Mouse (Mus musculus) CH12.LX (cell line): Measurements from ENCODE around the gene Zbtb46. TPM values are rescaled to one million over a fixed set of nuclear protein-coding genes. Genes with fewer than 3 reads are reported as not detected.

ENCODE experiments used
- DNase-seq: peaks from one replicate; pipeline ENCODE4 v3.0.0-alpha.2; 2013; ENCODE audit errors: extremely low read depth
- H3K27ac ChIP-seq: 2 replicates; pipeline ENCODE4 v1.5.1; 2012; ENCODE audit warnings: low read depth, mild to moderate bottlenecking, control low read depth, moderate library complexity; ENCODE audit not compliant: insufficient read depth
- H3K27me3 ChIP-seq: replicated peaks from 2 replicates; pipeline ENCODE3; 2012; ENCODE audit warnings: inconsistent platforms
- H3K36me3 ChIP-seq, 2 experiments: replicated peaks in 1 of 2; 2 replicates each; pipeline versions ENCODE3 to v1.6.1; 2012; ENCODE audit warnings: inconsistent platforms in 1 of 2, low read length in 1 of 2, mild to moderate bottlenecking in 1 of 2, mixed read lengths in 1 of 2, moderate library complexity in 1 of 2; ENCODE audit not compliant: control insufficient read depth in 1 of 2, insufficient read depth in 1 of 2
- H3K4me1 ChIP-seq, 2 experiments: 2 replicates each; pipeline ENCODE4 v1.6.1; 2012; ENCODE audit warnings: inconsistent platforms in 1 of 2, moderate library complexity in 1 of 2; ENCODE audit not compliant: insufficient read depth in 2 of 2, control insufficient read depth in 1 of 2
- H3K4me2 ChIP-seq: 2 replicates; pipeline ENCODE4 v1.6.1; 2012; ENCODE audit warnings: low read depth, mild to moderate bottlenecking, control low read depth; ENCODE audit not compliant: poor library complexity, insufficient read depth, severe bottlenecking
- H3K4me3 ChIP-seq, 3 experiments: fragments of 150-350 bp in 1 of 3; sonication (generic) in 1 of 3; replicated peaks in 1 of 3; 2 replicates each; pipeline versions ENCODE3 to v1.5.1; 2011 to 2012; ENCODE audit warnings: low read depth in 2 of 3, low read length in 2 of 3, mild to moderate bottlenecking in 2 of 3, moderate library complexity in 2 of 3, control low read depth in 1 of 3, improper control_type of control experiment in 1 of 3, inconsistent platforms in 1 of 3, mixed read lengths in 1 of 3; ENCODE audit not compliant: poor library complexity in 1 of 3
- H3K79me2 ChIP-seq: replicated peaks from 2 replicates; pipeline ENCODE4 v1.6.1; 2012; ENCODE audit warnings: mild to moderate bottlenecking, moderate library complexity; ENCODE audit not compliant: control insufficient read depth, poor library complexity, insufficient read depth, severe bottlenecking; ENCODE audit errors: extremely low read depth
- H3K9ac ChIP-seq: 2 replicates; pipeline ENCODE4 v1.6.1; 2012; ENCODE audit warnings: low read depth, mild to moderate bottlenecking, control low read depth, moderate library complexity; ENCODE audit not compliant: insufficient read depth
- H3K9me3 ChIP-seq: replicated peaks from 2 replicates; pipeline ENCODE3; 2012; ENCODE audit warnings: low read length, inconsistent platforms, mixed read lengths
- BHLHE40 ChIP-seq: IDR thresholded peaks from 2 replicates; pipeline ENCODE4 v1.6.1; 2011; ENCODE audit warnings: mild to moderate bottlenecking, low read depth, low read length, improper control_type of control experiment
- CHD1 ChIP-seq: IDR thresholded peaks from 2 replicates; pipeline ENCODE4 v1.6.1; 2012; ENCODE audit warnings: low read depth, low read length, improper control_type of control experiment, inconsistent platforms
- E2F4 ChIP-seq: IDR thresholded peaks from 2 replicates; pipeline ENCODE4 v1.6.1; 2011; ENCODE audit warnings: low read depth, low read length, improper control_type of control experiment; ENCODE audit not compliant: insufficient replicate concordance
- ELF1 ChIP-seq: IDR thresholded peaks from 2 replicates; pipeline ENCODE4 v1.6.1; 2014; ENCODE audit warnings: low read depth, mild to moderate bottlenecking, inconsistent platforms, low read length, improper control_type of control experiment
- GABPA ChIP-seq: IDR thresholded peaks from 2 replicates; pipeline ENCODE4 v1.6.1; 2012; ENCODE audit warnings: low read depth, low read length, improper control_type of control experiment, inconsistent platforms; ENCODE audit not compliant: insufficient replicate concordance
- HCFC1 ChIP-seq: IDR thresholded peaks from 2 replicates; pipeline ENCODE4 v1.6.1; 2012; ENCODE audit warnings: low read depth, mild to moderate bottlenecking, inconsistent platforms, low read length, improper control_type of control experiment
- JUN ChIP-seq: IDR thresholded peaks from 2 replicates; pipeline ENCODE4 v1.6.1; 2011; ENCODE audit warnings: low read depth, mild to moderate bottlenecking, low read length, improper control_type of control experiment, moderate library complexity; ENCODE audit not compliant: insufficient read depth
- MAFK ChIP-seq: IDR thresholded peaks from 2 replicates; pipeline ENCODE4 v1.6.1; 2011; ENCODE audit warnings: low read length, improper control_type of control experiment; ENCODE audit not compliant: insufficient replicate concordance
- MAX ChIP-seq: IDR thresholded peaks from 2 replicates; pipeline ENCODE4 v1.6.1; 2011; ENCODE audit warnings: low read length, improper control_type of control experiment
- MAZ ChIP-seq: IDR thresholded peaks from 2 replicates; pipeline ENCODE4 v1.6.1; 2012; ENCODE audit warnings: low read depth, mild to moderate bottlenecking, inconsistent platforms, low read length, improper control_type of control experiment, moderate library complexity
- MXI1 ChIP-seq: IDR thresholded peaks from 2 replicates; pipeline ENCODE4 v1.6.1; 2011; ENCODE audit warnings: mild to moderate bottlenecking, low read depth, low read length, improper control_type of control experiment
- MYC ChIP-seq: IDR thresholded peaks from 2 replicates; pipeline ENCODE4 v1.6.1; 2011; ENCODE audit warnings: low read depth, mild to moderate bottlenecking, improper control_type of control experiment, low read length
- NRF1 ChIP-seq: IDR thresholded peaks from 2 replicates; pipeline ENCODE4 v1.6.1; 2014; ENCODE audit warnings: low read depth, mild to moderate bottlenecking, inconsistent platforms, low read length, improper control_type of control experiment, moderate library complexity
- PAX5 ChIP-seq: IDR thresholded peaks from 2 replicates; pipeline ENCODE4 v1.6.1; 2012; ENCODE audit warnings: low read length, inconsistent platforms, mixed read lengths
- POLR2AphosphoS2 ChIP-seq: IDR thresholded peaks from 2 replicates; pipeline ENCODE4 v1.6.1; 2011; ENCODE audit warnings: low read depth, low read length, improper control_type of control experiment
- RAD21 ChIP-seq: IDR thresholded peaks from 2 replicates; pipeline ENCODE4 v1.6.1; 2011; ENCODE audit warnings: low read depth, mild to moderate bottlenecking, low read length, improper control_type of control experiment, moderate library complexity
- SIN3A ChIP-seq: IDR thresholded peaks from 2 replicates; pipeline ENCODE4 v1.6.1; 2012; ENCODE audit warnings: low read length, improper control_type of control experiment, inconsistent platforms
- SMC3 ChIP-seq: IDR thresholded peaks from 2 replicates; pipeline ENCODE4 v1.6.1; 2011; ENCODE audit warnings: low read depth, low read length, improper control_type of control experiment
- TBP ChIP-seq: conservative IDR thresholded peaks from 2 replicates; pipeline ENCODE4 v1.6.1; 2011; ENCODE audit warnings: low read depth, low read length, improper control_type of control experiment
- TCF12 ChIP-seq: IDR thresholded peaks from 2 replicates; pipeline ENCODE4 v1.6.1; 2014; ENCODE audit warnings: low read depth, mild to moderate bottlenecking, inconsistent platforms, low read length, improper control_type of control experiment
- USF1 ChIP-seq: IDR thresholded peaks from 2 replicates; pipeline ENCODE4 v1.6.1; 2014; ENCODE audit warnings: low read depth, mild to moderate bottlenecking, inconsistent platforms, low read length, improper control_type of control experiment
- USF2 ChIP-seq: conservative IDR thresholded peaks from 2 replicates; pipeline ENCODE4 v1.6.1; 2011; ENCODE audit warnings: low read depth, low read length, improper control_type of control experiment
- ZC3H11A ChIP-seq: IDR thresholded peaks from 2 replicates; pipeline ENCODE4 v1.6.1; 2012; ENCODE audit warnings: low read depth, mild to moderate bottlenecking, inconsistent platforms, low read length, improper control_type of control experiment
- ZMIZ1 ChIP-seq: IDR thresholded peaks from 2 replicates; pipeline ENCODE4 v1.6.1; 2012; ENCODE audit warnings: low read depth, mild to moderate bottlenecking, inconsistent platforms, low read length, improper control_type of control experiment
- ZNF384 ChIP-seq: IDR thresholded peaks from 2 replicates; pipeline ENCODE4 v1.6.1; 2012; ENCODE audit warnings: low read depth, low read length, improper control_type of control experiment, inconsistent platforms
- dilution Hi-C: fragments of 300-500 bp; cut with MboI; formaldehyde crosslinking; loops from 2 replicates; pipeline ENCODE4 v1.14.3; 2020; ENCODE audit warnings: low sequenced_read_pairs; ENCODE audit not compliant: extremely low pct_unique_long_range_greater_than_20kb, extremely low pct_ligation_motif_present
- in situ Hi-C: fragments of 300-500 bp; cut with MboI; formaldehyde crosslinking; loops from 3 replicates; pipeline ENCODE4 v1.14.3; 2019; ENCODE audit warnings: low sequenced_read_pairs, low pct_ligation_motif_present, low pct_unique_long_range_greater_than_20kb, mixed read lengths
- polyA plus RNA-seq: library from polyadenylated mRNA; unstranded; fragments of >175 nt; gene quantifications from 2 replicates; pipeline ENCODE4 v1.2.1, GENCODE M21; 2012; ENCODE audit warnings: low read depth; ENCODE audit not compliant: insufficient read length
- total RNA-seq, 2 experiments: library from RNA; depleted of rRNA; stranded (reverse); fragments of 300-350 nt in 1 of 2; fragments of >200 nt in 1 of 2; gene quantifications; 2 replicates each; pipeline ENCODE4 v1.2.3; 2012 to 2014

The Zbtb46 gene
- total and polyA plus RNA-seq, 3 experiments, result 5.3 to 9.3 (median 6.7) TPM

GRCm38 (mm10) chr2:181420903-181421638, 38.2 kb downstream of the Zbtb46 start:
- no peak for DNase-seq
- H3K27me3 ChIP-seq, result no peaks in the 10 kb centered on the region
- no peak overlapping the region for H3K4me3 ChIP-seq
- in situ Hi-C loops (no loop called here), dilution Hi-C loops (no loop called here)
- no peak for TF ChIP-seq POLR2AphosphoS2
- TF ChIP-seq MAZ, result no peak
- no peak for TF ChIP-seq MAFK
- no peak for TF ChIP-seq CHD1
- no peak for TF ChIP-seq ZNF384
- no peak for TF ChIP-seq MYC
- TF ChIP-seq TCF12, result no peak
- no peak for TF ChIP-seq SIN3A
- TF ChIP-seq ZC3H11A, result no peak
- TF ChIP-seq USF1, result no peak
- TF ChIP-seq ZMIZ1, result no peak
- TF ChIP-seq JUN, result no peak
- TF ChIP-seq HCFC1, result no peak
- no peak for TF ChIP-seq SMC3
- no peak for TF ChIP-seq USF2
- TF ChIP-seq E2F4, result no peak
- TF ChIP-seq NRF1, result no peak
- TF ChIP-seq GABPA, result no peak
- TF ChIP-seq MAX, result no peak
- H3K9me3 ChIP-seq, result no peaks in the 10 kb centered on the region
- H3K36me3 ChIP-seq, result peaks cover 11 to 69% of the 10 kb centered on the region in 2 experiments
- H3K4me1 ChIP-seq, result peaks cover 0 to 8% of the 10 kb centered on the region in 2 experiments; a peak in 2 of 4 replicates
- H3K9ac ChIP-seq, result no peak overlapping the region
- H3K27ac ChIP-seq, result no peak overlapping the region
- no peak overlapping the region for H3K4me2 ChIP-seq
- no peaks in the 10 kb centered on the region for H3K79me2 ChIP-seq

GRCm38 (mm10) chr2:181420426-181420825, 38.8 kb downstream of the Zbtb46 start:
- in situ Hi-C loops, result no loop called here
- no peak for TF ChIP-seq ELF1
- TF ChIP-seq RAD21, result no peak
- no peak for TF ChIP-seq MAX
- no peak for TF ChIP-seq MXI1
- TF ChIP-seq ZNF384, result no peak
- no peak for TF ChIP-seq TCF12
- no peak for TF ChIP-seq PAX5
- no peak for TF ChIP-seq GABPA
- TF ChIP-seq TBP, result no peak
- no peak for TF ChIP-seq BHLHE40
- no peak for TF ChIP-seq POLR2AphosphoS2
- no peak for TF ChIP-seq SMC3
- Histone ChIP-seq H3K4me3 (no peak overlapping the region), H3K36me3 (peaks cover 11 to 75% of the 10 kb centered on the region in 2 experiments), H3K79me2 (no peaks in the 10 kb centered on the region), H3K9ac (no peak overlapping the region), H3K9me3 (no peaks in the 10 kb centered on the region), H3K4me2 (no peak overlapping the region), H3K27ac (no peak overlapping the region), H3K27me3 (no peaks in the 10 kb centered on the region), H3K4me1 (peaks cover 0 to 8% of the 10 kb centered on the region in 2 experiments; a peak in 2 of 4 replicates)
- no peak for DNase-seq
- dilution Hi-C loops, result no loop called here
